Mouse (Mus musculus): Measurements from ENCODE around the gene 4930412O13Rik. TPM values are rescaled to one million over a fixed set of nuclear protein-coding genes. Genes with fewer than 3 reads are reported as not detected.

The 4930412O13Rik gene
- polyA plus RNA-seq, 1 experiment from 2014 or later, result not detected

DNA sequence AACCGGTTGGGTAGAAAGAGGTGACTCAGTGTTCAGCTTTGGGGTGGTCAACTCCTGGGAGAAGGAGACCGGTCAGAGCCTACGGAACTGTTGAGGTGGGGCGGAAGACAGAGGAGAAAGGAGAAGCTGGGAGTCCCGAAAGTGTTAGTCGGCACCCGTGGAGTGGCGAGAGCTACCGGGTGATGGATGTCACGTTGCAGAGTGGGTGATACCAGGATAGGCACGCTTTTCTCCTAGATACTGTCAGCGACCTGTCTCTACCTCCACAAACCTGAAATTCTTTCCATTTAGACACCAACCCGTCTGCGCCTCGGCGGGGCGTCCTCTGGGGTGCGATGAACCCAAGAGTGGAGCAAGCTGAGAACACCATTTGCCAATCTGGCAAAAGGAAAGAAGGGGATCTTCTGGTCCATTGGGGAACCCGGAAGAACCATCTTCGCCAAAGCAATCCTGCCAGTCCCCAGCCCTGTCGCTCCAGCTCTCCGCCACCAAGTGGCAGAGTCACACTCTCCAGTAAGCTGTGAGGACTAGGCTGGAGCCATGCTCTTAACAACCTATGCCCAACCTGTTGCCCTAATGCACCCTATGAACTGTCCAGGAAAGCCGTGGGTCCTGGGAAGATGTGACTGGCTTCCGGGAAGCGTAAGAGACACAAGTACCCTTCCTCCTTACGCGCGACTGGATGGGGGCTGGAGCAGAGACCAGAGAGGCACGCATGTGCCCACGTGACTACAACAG lies 8.0 kb downstream of the 4930412O13Rik start, which contains the start of gene 9230102O04Rik:
Gene 9230102O04Rik, minus strand, starts transcription at position 628 of the 738 bp plus-strand sequence.
- no peak within 1 kb of the TSS for H3K9ac ChIP-seq (replicated peaks; ENCODE audit: low read depth)
- TF ChIP-seq CTCF (IDR thresholded peaks at IDR 0.05) (peak; percentile 69), EP300 (IDR thresholded peaks at IDR 0.05) (no peak)
- H3K4me2 ChIP-seq (replicated peaks; ENCODE audit: low read depth, low read length), result peak within 1 kb of the TSS; percentile 20
- H3K36me3 ChIP-seq (ENCODE audit: insufficient read depth, low read length), result no peaks in the 10 kb centered on the region
- ATAC-seq (peak; percentile 84), DNase-seq (ENCODE audit: low spot score) (peak; percentile 49)
- WGBS, result 2% methylated on average over 30 of the region's 30 CpGs
- H3K27me3 ChIP-seq (replicated peaks; ENCODE audit: insufficient read depth, low read length), result peaks cover 86% of the 10 kb centered on the region
- peaks cover 7% of the 10 kb centered on the region for H3K4me1 ChIP-seq (ENCODE audit: insufficient read depth, low read depth, low read length)
- peak within 1 kb of the TSS; percentile 17 for H3K4me3 ChIP-seq (ENCODE audit: low read depth, low read length)
- H3K9me3 ChIP-seq (ENCODE audit: low read length), result no peaks in the 10 kb centered on the region
- no peak within 1 kb of the TSS for H3K27ac ChIP-seq (ENCODE audit: low read length)

DNA sequence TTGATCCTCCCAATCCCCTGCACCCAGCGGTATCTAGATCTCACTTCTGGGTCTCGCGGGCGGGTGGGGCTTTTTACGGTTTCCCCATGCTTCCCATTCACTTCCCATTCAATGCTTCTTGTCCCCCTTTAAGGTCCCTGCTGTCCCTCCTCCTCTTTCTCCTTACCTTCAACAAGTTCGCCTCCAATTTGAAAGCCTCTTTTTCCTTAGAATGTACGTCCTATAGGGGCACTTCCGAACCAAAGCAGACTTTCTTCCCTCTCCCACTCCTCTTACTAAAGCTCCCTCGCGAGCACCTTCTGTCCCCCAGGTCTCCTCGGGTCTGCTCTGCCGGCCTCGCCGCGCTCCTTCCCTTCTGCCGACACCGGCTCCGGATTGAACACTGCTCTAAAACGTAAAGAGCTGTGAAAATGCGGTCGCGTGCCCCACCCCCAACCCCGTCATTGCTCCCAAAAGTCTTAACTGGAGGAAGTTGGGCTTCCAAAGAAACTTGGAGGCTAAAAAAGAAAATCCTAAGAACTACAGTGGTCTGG lies 8.7 kb downstream of the 4930412O13Rik start, which contains the start of gene Gata3:
Gene Gata3, minus strand, starts transcription at position 384 of the 533 bp plus-strand sequence.
- WGBS, result under 1% methylated on average over 23 of the region's 23 CpGs
- TF ChIP-seq EP300 (IDR thresholded peaks at IDR 0.05), result no peak
- TF ChIP-seq CTCF (IDR thresholded peaks at IDR 0.05), result no peak
- DNase-seq (ENCODE audit: low spot score) (no peak), ATAC-seq (no peak)
- H3K4me1 ChIP-seq (ENCODE audit: insufficient read depth, low read depth, low read length), result peaks cover 7% of the 10 kb centered on the region
- H3K4me3 ChIP-seq (ENCODE audit: low read depth, low read length), result peak within 1 kb of the TSS; percentile 17
- H3K36me3 ChIP-seq (ENCODE audit: insufficient read depth, low read length), result no peaks in the 10 kb centered on the region
- no peak within 1 kb of the TSS for H3K27ac ChIP-seq (ENCODE audit: low read length)
- no peak within 1 kb of the TSS for H3K9ac ChIP-seq (replicated peaks; ENCODE audit: low read depth)
- H3K4me2 ChIP-seq (replicated peaks; ENCODE audit: low read depth, low read length), result peak within 1 kb of the TSS; percentile 20
- peaks cover 86% of the 10 kb centered on the region for H3K27me3 ChIP-seq (replicated peaks; ENCODE audit: insufficient read depth, low read length)
- no peaks in the 10 kb centered on the region for H3K9me3 ChIP-seq (ENCODE audit: low read length)

DNA sequence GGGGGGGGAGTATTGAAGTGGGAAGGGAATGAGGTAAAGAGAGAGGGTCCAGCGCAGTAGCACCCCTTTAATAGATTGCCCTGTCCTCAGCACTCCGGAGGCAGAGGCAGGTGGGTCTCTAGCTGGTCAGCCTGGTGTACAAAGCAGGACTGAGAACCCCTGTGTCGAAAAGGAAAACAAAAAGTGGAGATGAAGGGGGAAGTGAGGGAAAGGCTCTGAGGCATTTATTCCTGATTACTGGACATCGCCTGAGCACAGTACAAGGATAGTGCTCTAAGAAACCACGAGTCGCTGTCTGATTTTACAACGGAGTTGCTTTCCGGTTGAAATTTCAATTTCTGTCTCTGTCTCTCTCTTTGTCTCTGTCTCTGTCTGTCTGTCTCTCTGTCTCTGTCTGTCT lies 9.2 kb downstream of the 4930412O13Rik start:
- WGBS, result 7% methylated on average over 8 of the region's 8 CpGs
- DNase-seq (ENCODE audit: low spot score) (no peak), ATAC-seq (no peak)
- Histone ChIP-seq H3K9ac (replicated peaks; ENCODE audit: low read depth) (no peak overlapping the region), H3K9me3 (ENCODE audit: low read length) (no peaks in the 10 kb centered on the region), H3K27ac (ENCODE audit: low read length) (no peak overlapping the region), H3K4me3 (ENCODE audit: low read depth, low read length) (no peak overlapping the region), H3K4me1 (ENCODE audit: insufficient read depth, low read depth, low read length) (peaks cover 7% of the 10 kb centered on the region), H3K27me3 (replicated peaks; ENCODE audit: insufficient read depth, low read length) (peaks cover 86% of the 10 kb centered on the region), H3K4me2 (replicated peaks; ENCODE audit: low read depth, low read length) (no peak overlapping the region), H3K36me3 (ENCODE audit: insufficient read depth, low read length) (no peaks in the 10 kb centered on the region)
- TF ChIP-seq EP300 (IDR thresholded peaks at IDR 0.05), result no peak
- no peak for TF ChIP-seq CTCF (IDR thresholded peaks at IDR 0.05)

DNA sequence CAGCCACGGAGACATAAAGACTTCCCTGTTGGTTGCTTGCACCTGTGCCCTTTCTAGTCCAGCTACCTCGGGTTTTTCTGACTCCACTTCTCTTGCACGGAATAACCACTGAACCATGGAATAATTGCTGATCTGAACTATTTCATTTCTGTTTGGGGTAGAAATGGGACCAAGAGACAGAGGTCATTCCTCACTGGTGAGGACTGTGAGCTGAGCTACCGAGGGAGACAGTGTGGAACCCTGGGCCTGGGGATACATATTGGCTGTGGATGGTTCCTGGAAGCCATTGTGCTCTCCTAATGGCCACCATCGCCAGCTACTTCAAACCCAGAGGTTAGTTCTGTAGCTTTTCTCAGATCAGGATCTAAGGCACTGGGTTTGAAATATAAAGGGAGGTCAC lies 9.9 kb downstream of the 4930412O13Rik start:
- H3K27ac ChIP-seq (ENCODE audit: low read length), result no peak overlapping the region
- no peaks in the 10 kb centered on the region for H3K36me3 ChIP-seq (ENCODE audit: insufficient read depth, low read length)
- H3K4me2 ChIP-seq (replicated peaks; ENCODE audit: low read depth, low read length), result no peak overlapping the region
- no peak overlapping the region for H3K4me3 ChIP-seq (ENCODE audit: low read depth, low read length)
- TF ChIP-seq EP300 (IDR thresholded peaks at IDR 0.05) (no peak), CTCF (IDR thresholded peaks at IDR 0.05) (no peak)
- no peak overlapping the region for H3K9ac ChIP-seq (replicated peaks; ENCODE audit: low read depth)
- WGBS, result 5% methylated on average over 5 of the region's 5 CpGs
- no peaks in the 10 kb centered on the region for H3K9me3 ChIP-seq (ENCODE audit: low read length)
- no peak for DNase-seq (ENCODE audit: low spot score)
- H3K4me1 ChIP-seq (ENCODE audit: insufficient read depth, low read depth, low read length), result peaks cover 7% of the 10 kb centered on the region
- no peak for ATAC-seq
- peaks cover 86% of the 10 kb centered on the region for H3K27me3 ChIP-seq (replicated peaks; ENCODE audit: insufficient read depth, low read length)

DNA sequence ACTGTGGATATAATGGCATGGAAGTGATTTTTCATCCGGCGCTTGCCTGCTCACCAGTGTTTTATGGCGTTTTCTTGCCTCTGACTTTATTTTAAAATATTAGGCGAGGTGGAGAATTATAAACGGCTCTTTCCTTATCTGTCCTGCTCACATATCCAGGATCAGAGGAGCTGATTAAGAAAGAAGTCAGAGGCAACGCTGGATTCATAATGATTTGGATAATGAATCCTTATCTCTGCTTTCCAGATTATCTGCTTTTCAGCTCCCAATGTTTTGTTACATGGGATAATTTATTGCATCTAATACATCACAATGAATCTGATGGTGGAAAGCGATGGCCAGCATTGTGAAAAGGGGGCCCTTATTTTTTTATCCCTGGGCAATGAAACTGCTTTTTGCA lies 11.5 kb downstream of the 4930412O13Rik start:
- H3K4me1 ChIP-seq (ENCODE audit: insufficient read depth, low read depth, low read length), result peaks cover 7% of the 10 kb centered on the region
- no peak overlapping the region for H3K9ac ChIP-seq (replicated peaks; ENCODE audit: low read depth)
- H3K4me2 ChIP-seq (replicated peaks; ENCODE audit: low read depth, low read length), result no peak overlapping the region
- no peaks in the 10 kb centered on the region for H3K36me3 ChIP-seq (ENCODE audit: insufficient read depth, low read length)
- DNase-seq (ENCODE audit: low spot score) (no peak), ATAC-seq (no peak)
- TF ChIP-seq EP300 (IDR thresholded peaks at IDR 0.05) (no peak), CTCF (IDR thresholded peaks at IDR 0.05) (no peak)
- WGBS, result 7% methylated on average over 7 of the region's 7 CpGs
- no peak overlapping the region for H3K4me3 ChIP-seq (ENCODE audit: low read depth, low read length)
- H3K9me3 ChIP-seq (ENCODE audit: low read length), result no peaks in the 10 kb centered on the region
- H3K27me3 ChIP-seq (replicated peaks; ENCODE audit: insufficient read depth, low read length), result peaks cover 89% of the 10 kb centered on the region
- no peak overlapping the region for H3K27ac ChIP-seq (ENCODE audit: low read length)

DNA sequence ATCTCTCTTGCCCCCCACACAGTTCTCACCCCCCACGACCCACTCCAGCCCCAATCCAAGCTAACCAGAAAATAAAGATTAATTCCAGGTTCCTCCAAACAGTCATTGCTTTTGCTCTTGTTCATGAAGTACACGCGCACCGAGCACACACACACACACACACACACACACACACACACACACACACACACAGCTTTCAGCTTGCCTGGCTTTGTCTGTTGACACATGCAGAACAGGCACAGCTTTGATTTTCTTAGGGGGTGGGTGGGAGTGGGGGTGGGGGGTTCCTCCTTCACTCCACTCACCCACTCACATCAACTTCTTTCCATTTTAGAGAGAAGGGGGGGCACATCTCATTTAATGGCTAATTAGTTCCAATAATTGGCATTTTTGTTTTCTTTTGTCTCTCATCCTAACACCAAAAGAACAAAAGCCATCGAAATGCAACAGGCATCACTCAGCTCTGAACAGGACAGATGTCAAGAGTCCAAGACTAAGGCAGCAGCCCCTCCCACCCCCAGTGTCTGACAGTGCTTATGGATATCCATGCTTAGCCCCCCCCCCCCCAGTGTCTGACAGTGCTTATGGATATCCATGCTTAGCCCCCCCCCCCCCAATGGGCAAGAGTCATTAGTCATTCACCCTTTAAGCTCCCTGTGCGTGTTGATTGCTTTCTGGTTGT lies 12.4 kb downstream of the 4930412O13Rik start:
- Histone ChIP-seq H3K9me3 (ENCODE audit: low read length) (no peaks in the 10 kb centered on the region), H3K4me1 (ENCODE audit: insufficient read depth, low read depth, low read length) (peaks cover 7% of the 10 kb centered on the region), H3K4me2 (replicated peaks; ENCODE audit: low read depth, low read length) (no peak overlapping the region), H3K9ac (replicated peaks; ENCODE audit: low read depth) (no peak overlapping the region), H3K27me3 (replicated peaks; ENCODE audit: insufficient read depth, low read length) (peaks cover 89% of the 10 kb centered on the region), H3K27ac (ENCODE audit: low read length) (no peak overlapping the region), H3K36me3 (ENCODE audit: insufficient read depth, low read length) (no peaks in the 10 kb centered on the region), H3K4me3 (ENCODE audit: low read depth, low read length) (no peak overlapping the region)
- no peak for TF ChIP-seq CTCF (IDR thresholded peaks at IDR 0.05)
- 4% methylated on average over 6 of the region's 6 CpGs for WGBS
- DNase-seq (ENCODE audit: low spot score) (no peak), ATAC-seq (no peak)

Measured in lung, postnatal 0 days (tissue).